Mouse (Mus musculus) gastrocnemius, postnatal 14 days (tissue): Measurements from ENCODE around the gene Zscan4d. TPM values are rescaled to one million over a fixed set of nuclear protein-coding genes. Genes with fewer than 3 reads are reported as not detected.
"Not testable (repeated sequence)": the region's sequence is repeated elsewhere in the genome, so short reads cannot be mapped to it uniquely, and the experiment has no call there.

ENCODE experiments used
- DNase-seq: peaks from one replicate; pipeline ENCODE4 v3.0.0; 2021; ENCODE audit warnings: mixed read lengths
- intact Hi-C: fragments of 180-260 bp; cut with DNase I; formaldehyde crosslinking; loops from one replicate; pipeline ENCODE4 v1.15.1; 2025; ENCODE audit warnings: low total_unique reads
- long read RNA-seq, 2 experiments: library from polyadenylated mRNA; stranded (forward); transcript quantifications; one replicate each; pipeline ENCODE4 v2.0.0; 2021
- total RNA-seq, 2 experiments: library from RNA; stranded (reverse); gene quantifications; 2 replicates each; pipeline ENCODE4 v1.2.3; 2021

Gene Zscan4d
- total RNA-seq: not detected
- long read RNA-seq, experiment 1: 0 reads
- long read RNA-seq, experiment 2: 0 reads

DNA sequence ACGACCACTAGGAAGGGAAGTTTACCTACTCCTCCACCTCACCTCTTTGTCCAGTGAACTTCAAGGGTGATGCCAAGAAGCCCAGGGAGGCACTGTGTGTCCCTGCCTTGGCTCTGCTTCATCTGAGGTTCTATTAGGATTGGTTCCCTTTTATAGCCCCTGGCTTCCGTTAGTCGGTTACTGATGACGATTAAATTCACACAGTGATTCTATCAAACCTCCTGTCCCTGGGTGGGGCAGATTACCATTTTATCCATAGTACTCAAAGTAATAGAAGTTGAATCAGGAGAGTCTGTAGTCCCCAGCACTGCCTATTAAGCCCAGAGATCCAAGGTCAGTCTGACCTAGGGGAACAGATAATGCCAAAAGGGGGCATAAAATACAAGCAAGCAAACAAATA, at the start of gene Zscan4d:
Gene Zscan4d (minus strand): TSS at position 101 of the 400 bp plus-strand sequence.
- intact Hi-C loops, DNase-seq: not testable (repeated sequence)

DNA sequence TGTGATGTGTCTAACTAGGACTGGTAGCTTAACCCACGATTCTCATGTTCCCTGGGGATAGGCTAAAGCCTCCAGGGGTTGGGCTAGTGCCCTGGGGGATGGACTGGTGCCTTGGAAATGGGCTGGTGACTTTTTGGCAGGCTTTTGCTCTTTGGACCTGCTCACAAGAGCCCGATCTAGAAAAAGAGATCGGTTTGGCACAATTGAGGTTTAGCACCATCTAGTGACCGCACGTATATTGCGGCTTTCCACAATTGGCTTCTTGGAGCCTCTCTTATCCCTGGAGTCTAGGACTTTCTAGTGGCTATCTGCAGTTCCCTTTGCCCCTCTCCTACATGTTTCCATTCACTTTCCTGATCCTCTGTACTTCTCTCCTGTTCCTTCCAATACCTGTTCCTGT, 7.9 kb downstream of the Zscan4d start:
- DNase-seq, intact Hi-C loops: not testable (repeated sequence)

Other genes with a start within 250 kb of the Zscan4d start
- not detected for gene Zscan4c, start 160.4 kb downstream of the Zscan4d start, total RNA-seq
- gene Zscan4-ps1, start 96.5 kb downstream of the Zscan4d start, total RNA-seq: not detected
- gene Zscan4e, start 144.5 kb upstream of the Zscan4d start, total RNA-seq: not detected
- not detected for gene Zscan4f, start 231.8 kb upstream of the Zscan4d start, total RNA-seq